ENCODE assay signal across 24 mouse cellular contexts in the genomic region with DNA sequence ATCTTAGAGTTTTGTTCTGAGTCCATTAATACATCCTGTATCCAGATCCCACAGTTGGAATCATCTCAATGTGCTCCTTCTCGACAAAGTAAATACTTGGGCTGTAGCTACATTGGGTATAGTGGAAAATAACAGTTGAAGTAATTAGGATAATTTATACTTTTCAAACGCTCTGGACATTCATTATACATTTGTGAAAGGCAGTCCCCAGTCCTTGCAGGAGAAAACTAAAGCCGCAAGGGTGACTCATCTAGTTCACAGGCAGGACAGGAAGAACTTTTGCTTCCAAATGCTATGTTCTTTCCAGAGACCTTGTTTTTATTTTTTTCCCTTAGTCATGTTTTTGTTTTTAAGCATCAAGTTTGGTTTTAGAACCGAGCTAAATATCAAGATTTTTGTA.
A peak's percentile ranks its signal among the peaks of the same experiment; 100 is the strongest.
DNase-seq lines count a peak whose midpoint lies in the region; ATAC-seq and TF ChIP-seq lines count a peak whose summit lies in the region.
"Had no signal": no experiment of that assay in that cellular context is flagged by ENCODE, and none has a peak within 500 bp of the region (broad histone marks: within the 10 kb centered on the region; RNA-seq: fewer than 3 reads in every experiment).

No protein-coding gene starts in this region.

- H3K4me3 ChIP-seq in embryonic facial prominence, embryonic 14.5 days (ENCODE audit: low read depth, low read length), result no peak overlapping the region
- no peak overlapping the region for H3K4me3 ChIP-seq in embryonic facial prominence, embryonic 10.5 days
- no peak overlapping the region for H3K4me3 ChIP-seq in forebrain, embryonic 16.5 days (replicated peaks; ENCODE audit: low read length)
- no peak overlapping the region for H3K4me3 ChIP-seq in forebrain, postnatal 0 days (ENCODE audit: low read depth, low read length)
- H3K4me3 ChIP-seq in gastrocnemius, adult 2 months, result no peak overlapping the region
- H3K4me3 ChIP-seq: embryonic facial prominence, embryonic 13.5 days; erythroblast, embryonic 14.5 days; heart, embryonic 13.5 days; hindbrain, embryonic 15.5 days had no signal

- no peaks in the 10 kb centered on the region for H3K36me3 ChIP-seq in embryonic facial prominence, embryonic 14.5 days (ENCODE audit: control insufficient read depth, insufficient read depth, low read length)
- no peaks in the 10 kb centered on the region for H3K36me3 ChIP-seq in embryonic facial prominence, embryonic 10.5 days (replicated peaks)
- no peaks in the 10 kb centered on the region for H3K36me3 ChIP-seq in forebrain, embryonic 16.5 days (ENCODE audit: control insufficient read depth, insufficient read depth)
- H3K36me3 ChIP-seq in forebrain, postnatal 0 days (ENCODE audit: insufficient read depth), result no peaks in the 10 kb centered on the region
- H3K36me3 ChIP-seq: embryonic facial prominence, embryonic 13.5 days; G1E; heart, embryonic 13.5 days; hindbrain, embryonic 15.5 days had no signal

- intact Hi-C loops in gastrocnemius, adult 2 months (cut with DNase I), result no loop called here

- peak; percentile 22; the same call in 1 of the 2 replicates for ATAC-seq in embryonic facial prominence, embryonic 14.5 days (ENCODE audit: low read depth)
- peak; percentile 36; the same call in 1 of the 2 replicates for ATAC-seq in forebrain, embryonic 16.5 days
- no peak for ATAC-seq in forebrain, postnatal 0 days
- ATAC-seq: CD4-positive, CD25-positive, alpha-beta regulatory T cell, adult 4 months; intestine, embryonic 16.5 days had no signal

- no peak overlapping the region for H3K4me2 ChIP-seq in embryonic facial prominence, embryonic 14.5 days (ENCODE audit: low read depth, low read length)
- no peak overlapping the region for H3K4me2 ChIP-seq in forebrain, embryonic 16.5 days (ENCODE audit: low read length)
- no peak overlapping the region for H3K4me2 ChIP-seq in forebrain, postnatal 0 days (ENCODE audit: low read depth)
- H3K4me2 ChIP-seq: embryonic facial prominence, embryonic 13.5 days; heart, embryonic 13.5 days; hindbrain, embryonic 15.5 days had no signal

- no peaks in the 10 kb centered on the region for H3K27me3 ChIP-seq in embryonic facial prominence, embryonic 14.5 days (replicated peaks; ENCODE audit: control insufficient read depth, insufficient read depth, low read length)
- H3K27me3 ChIP-seq in embryonic facial prominence, embryonic 10.5 days (replicated peaks; ENCODE audit: low read depth, poor library complexity, severe bottlenecking), result no peaks in the 10 kb centered on the region
- no peaks in the 10 kb centered on the region for H3K27me3 ChIP-seq in forebrain, embryonic 16.5 days (replicated peaks; ENCODE audit: control insufficient read depth, insufficient read depth, low read length)
- no peaks in the 10 kb centered on the region for H3K27me3 ChIP-seq in forebrain, postnatal 0 days (ENCODE audit: insufficient read depth, low read length)
- H3K27me3 ChIP-seq: embryonic facial prominence, embryonic 13.5 days; heart, embryonic 13.5 days; hindbrain, embryonic 15.5 days had no signal

- TF ChIP-seq CTCF in forebrain, postnatal 0 days (IDR thresholded peaks at IDR 0.05; ENCODE audit: low read depth), result no peak
- no peak for TF ChIP-seq CTCF in gastrocnemius, adult 2 months (IDR thresholded peaks at IDR 0.05)

- WGBS in embryonic facial prominence, embryonic 14.5 days, result 64% methylated on average over 4 of the region's 4 CpGs
- 75% methylated on average over 4 of the region's 4 CpGs for WGBS in embryonic facial prominence, embryonic 10.5 days
- WGBS in forebrain, embryonic 16.5 days, result 25% methylated on average over 4 of the region's 4 CpGs
- WGBS in forebrain, postnatal 0 days, result 24% methylated on average over 4 of the region's 4 CpGs

- no peak overlapping the region for H3K27ac ChIP-seq in embryonic facial prominence, embryonic 14.5 days (replicated peaks; ENCODE audit: low read depth, low read length)
- H3K27ac ChIP-seq in embryonic facial prominence, embryonic 10.5 days (replicated peaks), result no peak overlapping the region
- no peak overlapping the region for H3K27ac ChIP-seq in forebrain, embryonic 16.5 days (ENCODE audit: low read length)
- no peak overlapping the region for H3K27ac ChIP-seq in forebrain, postnatal 0 days (ENCODE audit: low read depth, low read length)
- H3K27ac ChIP-seq in gastrocnemius, adult 2 months, result no peak overlapping the region
- H3K27ac ChIP-seq: embryonic facial prominence, embryonic 13.5 days; heart, embryonic 13.5 days; hindbrain, embryonic 15.5 days had no signal

- H3K9me3 ChIP-seq in embryonic facial prominence, embryonic 14.5 days (ENCODE audit: control insufficient read depth, low read length), result no peaks in the 10 kb centered on the region
- H3K9me3 ChIP-seq in embryonic facial prominence, embryonic 10.5 days, result no peaks in the 10 kb centered on the region
- H3K9me3 ChIP-seq in forebrain, embryonic 16.5 days (ENCODE audit: control insufficient read depth, low read length), result no peaks in the 10 kb centered on the region
- H3K9me3 ChIP-seq in forebrain, postnatal 0 days (ENCODE audit: low read length), result no peaks in the 10 kb centered on the region
- H3K9me3 ChIP-seq: embryonic facial prominence, embryonic 13.5 days; G1E; heart, embryonic 13.5 days; hindbrain, embryonic 15.5 days had no signal

- no peak for DNase-seq in embryonic facial prominence, embryonic 14.5 days (ENCODE audit: low spot score)
- DNase-seq in embryonic facial prominence, embryonic 10.5 days (ENCODE audit: low spot score), result no peak
- no peak for DNase-seq in forebrain, postnatal 0 days
- peak; percentile 24 for DNase-seq in brain, adult 2 months (ENCODE audit: low read depth, low spot score)
- no peak for DNase-seq in lung, adult 18-20 months
- no peak for DNase-seq in gastrocnemius, adult 2 months
- DNase-seq: adrenal gland, adult 8-10 months; B cell, adult 2 months; cerebellum, adult 11 months; cerebellum, adult 8-10 months; cerebellum, postnatal 14 days; embryo, embryonic 11 days; gastrocnemius, postnatal 36 days; heart, adult 11 months; heart, postnatal 36 days; kidney, adult 8-10 months had no signal

- no peaks in the 10 kb centered on the region for H3K4me1 ChIP-seq in embryonic facial prominence, embryonic 14.5 days (ENCODE audit: control insufficient read depth, insufficient read depth, low read length)
- no peaks in the 10 kb centered on the region for H3K4me1 ChIP-seq in embryonic facial prominence, embryonic 10.5 days
- no peaks in the 10 kb centered on the region for H3K4me1 ChIP-seq in forebrain, embryonic 16.5 days (replicated peaks; ENCODE audit: control insufficient read depth, insufficient read depth, low read length)
- H3K4me1 ChIP-seq in forebrain, postnatal 0 days (ENCODE audit: insufficient read depth), result no peaks in the 10 kb centered on the region
- H3K4me1 ChIP-seq: embryonic facial prominence, embryonic 13.5 days; heart, embryonic 13.5 days; hindbrain, embryonic 15.5 days had no signal

- no peak overlapping the region for H3K9ac ChIP-seq in embryonic facial prominence, embryonic 14.5 days (ENCODE audit: low read depth, low read length)
- H3K9ac ChIP-seq in forebrain, embryonic 16.5 days (replicated peaks; ENCODE audit: low read depth, low read length), result no peak overlapping the region
- H3K9ac ChIP-seq in forebrain, postnatal 0 days, result no peak overlapping the region
- H3K9ac ChIP-seq: embryonic facial prominence, embryonic 13.5 days; heart, embryonic 13.5 days; hindbrain, embryonic 15.5 days had no signal
